Mouse (Mus musculus) adrenal gland, postnatal 4 days (tissue): Measurements from ENCODE around the gene Dab2ip. TPM values are rescaled to one million over a fixed set of nuclear protein-coding genes. Genes with fewer than 3 reads are reported as not detected.

Experiments used
- DNase-seq, 2 experiments: peaks; one replicate each; pipeline ENCODE4 v3.0.0; 2021 to 2022; ENCODE audit warnings: low spot score in 2 of 2, mixed read lengths in 2 of 2
- total RNA-seq, 2 experiments: library from RNA; stranded (reverse); gene quantifications; 2 replicates each; pipeline ENCODE4 v1.2.3; 2021

The Dab2ip gene
- total RNA-seq, 2 experiments from 2014 or later, result 74.4 to 77.6 TPM

- no peak for DNase-seq
Measured at GRCm38 (mm10) chr2:35593889-35594288, 35.8 kb downstream of the Dab2ip start.

DNA sequence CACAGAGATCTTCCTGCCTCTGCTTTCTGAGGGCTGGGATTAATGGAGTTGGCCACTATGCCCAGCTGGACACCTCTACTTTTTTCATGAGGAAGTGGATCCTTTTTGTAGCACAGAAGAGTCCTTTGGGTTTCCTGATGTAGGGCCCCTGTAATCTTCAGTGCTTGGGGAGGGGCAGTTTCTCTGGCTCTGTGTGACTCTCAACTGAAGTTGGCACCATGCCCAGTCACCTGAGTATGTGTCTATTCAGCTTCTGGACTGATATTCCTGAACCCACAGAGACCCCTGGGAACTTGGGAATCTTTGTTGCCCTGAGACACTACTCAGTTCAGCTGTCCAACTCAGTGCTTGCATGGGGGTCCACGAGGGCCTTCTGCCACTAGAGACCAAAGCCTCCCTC, 37.0 kb downstream of the Dab2ip start:
- no peak for DNase-seq

GRCm38 (mm10) chr2:35595718-35596117, 37.7 kb downstream of the Dab2ip start:
- no peak for DNase-seq

DNA sequence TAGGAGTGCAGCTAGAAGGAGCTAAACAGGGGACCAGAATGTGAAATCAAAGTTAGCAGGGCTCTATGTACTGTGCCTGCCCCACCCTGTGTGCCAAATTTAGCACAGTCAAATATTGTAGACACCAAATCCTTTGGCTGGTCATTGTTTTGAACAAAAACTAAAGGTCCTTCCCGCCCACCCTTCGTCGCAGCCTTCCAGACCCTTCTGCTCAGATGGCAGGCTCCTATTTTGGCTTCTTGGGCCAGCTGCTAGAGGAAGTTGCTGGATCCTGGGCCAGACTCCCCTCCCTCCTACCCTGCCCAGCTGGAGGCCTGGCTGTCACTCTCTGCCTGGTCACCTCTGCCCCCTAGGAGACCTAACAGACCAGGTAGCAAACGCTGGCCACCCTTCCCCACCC, 38.7 kb downstream of the Dab2ip start:
- DNase-seq, result no peak

- DNase-seq, result no peak
Measured at GRCm38 (mm10) chr2:35598819-35599218, 40.8 kb downstream of the Dab2ip start.

DNA sequence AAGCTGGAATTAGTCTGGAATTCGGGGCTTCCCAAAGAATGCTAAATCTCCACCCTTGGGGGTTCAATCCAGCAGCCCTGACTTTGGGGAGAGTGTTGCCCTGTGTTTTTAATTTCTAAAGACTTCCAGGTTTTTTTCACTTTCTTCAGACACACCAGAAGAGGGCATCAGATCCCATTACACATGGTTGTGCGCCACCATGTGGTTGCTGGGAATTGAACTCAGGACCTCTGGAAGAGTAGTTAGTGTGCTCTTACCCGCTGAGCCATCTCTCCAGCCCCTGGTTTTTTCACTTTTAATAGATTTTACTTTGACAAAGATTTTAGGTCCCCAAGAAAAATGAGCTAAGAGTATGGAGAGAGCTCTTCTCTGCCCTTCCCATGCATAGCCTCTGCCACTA, 43.6 kb downstream of the Dab2ip start:
- DNase-seq, result no peak

DNA sequence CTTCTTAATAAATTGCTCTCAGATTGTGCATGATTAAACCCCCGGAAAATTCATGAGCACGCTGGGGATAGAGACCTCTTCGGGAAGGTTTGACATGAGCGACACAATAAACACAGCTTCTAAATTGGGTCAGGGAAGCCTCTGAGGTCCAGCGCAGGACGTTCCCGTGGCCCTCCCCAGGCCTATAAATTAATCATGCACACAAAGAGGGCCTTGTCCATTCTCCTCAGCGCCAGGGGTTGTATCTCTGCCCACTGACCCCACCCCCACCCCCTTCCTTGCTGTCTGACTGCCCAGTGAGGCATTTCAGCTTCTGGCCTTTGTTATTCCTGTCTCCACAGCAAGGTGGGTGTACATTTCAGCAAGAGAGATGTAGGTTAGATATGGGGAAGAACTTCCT, 49.4 kb downstream of the Dab2ip start:
- no peak for DNase-seq

GRCm38 (mm10) chr2:35608856-35609255, 50.8 kb downstream of the Dab2ip start:
- DNase-seq, result no peak

GRCm38 (mm10) chr2:35609317-35609716, 51.3 kb downstream of the Dab2ip start:
- no peak for DNase-seq

- no peak for DNase-seq
Measured at GRCm38 (mm10) chr2:35610168-35610951, 52.3 kb downstream of the Dab2ip start.

DNA sequence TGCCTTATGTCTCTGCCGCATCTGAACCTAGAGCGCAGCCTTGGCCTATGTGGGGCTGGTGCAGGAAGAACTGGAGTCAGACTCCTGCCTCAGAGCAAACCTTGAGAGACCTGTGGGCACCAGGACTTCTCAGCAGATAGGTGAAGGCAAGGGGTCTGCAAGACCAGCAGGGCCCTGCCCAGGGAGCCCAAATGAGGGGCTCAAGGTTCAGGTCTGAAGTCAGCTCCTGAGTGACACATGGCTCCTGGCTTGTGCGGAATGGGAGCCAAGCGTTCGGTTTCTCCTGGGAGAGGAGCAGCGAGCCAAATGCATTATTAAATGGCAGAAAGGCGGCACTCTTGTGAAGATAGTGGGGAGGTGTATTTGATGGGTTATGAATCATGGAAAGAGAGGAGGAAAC, 52.9 kb downstream of the Dab2ip start:
- DNase-seq, result no peak

- no peak for DNase-seq
Measured at GRCm38 (mm10) chr2:35611645-35612044, 53.6 kb downstream of the Dab2ip start.

- DNase-seq, result no peak
Measured at GRCm38 (mm10) chr2:35612297-35612696, 54.2 kb downstream of the Dab2ip start.

DNA sequence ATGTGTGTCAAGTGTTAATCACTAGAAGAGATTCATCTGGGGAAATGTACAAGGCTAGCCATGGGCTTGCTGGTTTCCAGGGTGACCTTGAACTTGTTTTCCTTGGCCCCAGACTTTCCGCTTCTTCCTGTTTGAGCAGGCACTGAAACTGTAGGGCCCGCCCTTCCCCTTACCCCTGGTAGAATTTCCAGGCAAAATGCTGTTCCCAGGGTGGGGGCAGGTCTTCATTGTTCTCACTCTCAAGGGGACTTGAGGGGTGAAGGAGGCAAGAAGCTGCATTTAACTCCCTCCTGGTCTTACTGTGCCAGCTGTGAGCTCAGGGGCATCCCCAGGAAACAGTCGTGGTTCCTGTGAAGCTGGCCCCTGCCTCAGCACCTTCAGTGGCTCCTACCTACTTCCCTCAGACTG, 55.9 kb downstream of the Dab2ip start:
- no peak for DNase-seq

- DNase-seq, result no peak
Measured at GRCm38 (mm10) chr2:35614411-35614810, 56.3 kb downstream of the Dab2ip start.

GRCm38 (mm10) chr2:35615366-35615765, 57.3 kb downstream of the Dab2ip start:
- DNase-seq, result no peak

GRCm38 (mm10) chr2:35615977-35616376, 57.9 kb downstream of the Dab2ip start:
- DNase-seq, result no peak

DNA sequence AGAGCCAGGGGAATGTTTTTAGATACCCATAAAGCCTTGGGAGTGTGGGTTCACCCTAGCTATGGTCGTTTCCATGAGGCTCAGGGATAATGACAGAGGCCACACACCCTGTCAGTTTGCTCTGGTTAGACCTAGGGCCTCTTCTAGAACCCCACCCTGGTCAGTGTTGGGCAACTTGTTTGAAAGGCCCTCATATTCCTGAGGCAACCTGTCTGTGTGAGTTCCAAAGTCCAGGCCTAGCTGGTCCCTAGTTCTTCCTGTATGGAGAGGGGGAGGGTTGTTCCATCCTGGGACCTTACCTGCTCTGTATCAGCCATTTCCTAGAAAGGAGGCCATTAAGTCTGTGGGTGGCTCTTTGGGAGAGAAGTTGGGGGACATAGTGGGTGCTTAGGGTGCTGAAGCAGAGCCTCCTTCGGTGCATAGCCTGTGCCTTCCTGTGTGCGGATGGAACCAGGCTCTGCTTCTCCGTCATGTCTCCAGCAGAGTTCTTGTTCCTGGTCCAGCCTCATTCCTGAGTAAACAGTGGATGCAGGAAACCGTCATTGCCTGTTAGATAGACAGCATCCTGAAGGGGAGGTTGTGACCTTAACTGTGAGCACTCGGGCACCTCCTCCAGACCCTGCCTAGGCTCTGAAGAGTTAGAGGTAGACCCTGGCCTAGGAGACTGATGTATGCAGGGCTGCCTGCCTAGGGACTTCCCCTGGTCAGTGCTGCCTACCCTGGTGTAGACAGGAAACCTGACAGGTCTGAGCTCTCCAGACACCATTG, 59.0 kb downstream of the Dab2ip start:
- DNase-seq, result no peak

GRCm38 (mm10) chr2:35618981-35619380, 60.9 kb downstream of the Dab2ip start:
- no peak for DNase-seq

DNA sequence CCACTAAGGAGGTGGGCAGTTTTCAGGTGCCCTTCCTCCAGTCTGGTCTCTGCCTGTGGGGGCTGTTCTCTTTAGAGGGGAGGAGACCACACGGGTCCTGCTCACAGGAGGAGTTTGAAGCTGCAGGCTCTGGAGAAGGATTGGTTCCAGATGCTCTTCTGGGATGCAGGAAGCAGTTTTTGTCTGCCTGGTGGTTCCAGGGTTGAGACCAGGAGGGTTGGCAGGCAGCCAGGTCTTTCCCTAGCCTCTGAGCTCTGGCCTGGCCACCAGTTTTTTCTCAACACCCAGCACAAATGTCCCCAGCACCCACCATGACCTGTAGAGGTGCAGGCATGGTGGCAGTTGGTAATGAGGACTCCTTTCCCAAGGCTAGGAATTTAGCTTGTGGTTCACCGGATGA, 61.5 kb downstream of the Dab2ip start:
- DNase-seq, result no peak

DNA sequence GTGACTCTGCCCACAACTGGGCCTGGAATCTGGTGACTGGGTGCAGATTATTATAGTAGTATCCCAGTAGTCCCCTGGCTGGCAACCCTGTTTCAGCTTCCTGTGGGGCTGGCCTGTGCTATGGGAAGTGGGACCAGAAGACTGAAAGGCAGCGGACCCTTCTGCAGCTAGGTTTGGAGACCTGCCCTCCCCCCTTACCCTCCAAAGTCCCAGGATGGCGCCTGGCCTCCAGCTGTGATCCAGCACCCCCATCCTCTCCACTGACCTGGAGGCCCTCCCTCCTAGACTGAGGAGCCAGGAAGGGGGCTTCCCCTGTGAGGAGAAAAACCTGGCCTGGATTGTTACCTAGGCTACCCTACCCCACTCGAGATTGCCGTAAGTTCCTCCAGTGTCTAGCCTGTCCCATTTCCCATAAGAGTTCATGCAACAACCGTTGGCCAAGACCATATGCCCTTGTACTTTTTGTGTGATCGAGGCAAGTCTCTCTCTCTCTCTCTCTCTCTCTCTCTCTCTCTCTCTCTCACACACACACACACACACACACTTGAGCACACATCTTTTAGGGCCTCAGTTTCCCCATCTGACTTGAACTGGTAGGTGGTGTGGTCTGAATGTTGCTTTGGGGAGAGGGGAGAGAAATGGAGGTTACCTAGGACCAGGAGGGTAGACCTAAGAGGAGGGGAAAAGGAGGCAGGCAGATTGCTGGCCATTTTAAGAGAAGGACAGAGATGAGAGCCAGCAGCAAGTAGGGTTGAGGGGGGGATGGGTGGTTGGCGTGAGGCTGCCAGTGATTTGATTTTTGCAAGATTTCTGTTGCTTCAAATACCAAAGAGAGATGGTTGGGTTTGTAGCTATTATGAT, 62.5 kb downstream of the Dab2ip start:
- DNase-seq, result no peak

DNA sequence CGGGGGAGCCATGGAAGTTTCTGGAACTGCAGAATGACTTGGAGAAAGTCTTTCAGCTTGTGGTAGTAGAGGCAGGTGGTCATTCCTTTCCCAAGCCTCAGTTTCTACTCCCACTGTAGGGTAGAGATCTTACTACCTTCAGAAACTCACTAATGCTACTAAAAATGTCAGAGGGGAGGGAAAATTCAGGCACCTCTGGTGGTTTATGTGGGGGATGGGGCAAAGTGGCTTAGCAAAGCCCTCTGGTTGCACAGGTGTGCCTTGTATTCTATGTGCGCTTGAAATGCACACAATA, 63.1 kb downstream of the Dab2ip start:
- no peak for DNase-seq
